Mouse (Mus musculus): Measurements from ENCODE around the gene Cenps.

The Cenps gene

DNA sequence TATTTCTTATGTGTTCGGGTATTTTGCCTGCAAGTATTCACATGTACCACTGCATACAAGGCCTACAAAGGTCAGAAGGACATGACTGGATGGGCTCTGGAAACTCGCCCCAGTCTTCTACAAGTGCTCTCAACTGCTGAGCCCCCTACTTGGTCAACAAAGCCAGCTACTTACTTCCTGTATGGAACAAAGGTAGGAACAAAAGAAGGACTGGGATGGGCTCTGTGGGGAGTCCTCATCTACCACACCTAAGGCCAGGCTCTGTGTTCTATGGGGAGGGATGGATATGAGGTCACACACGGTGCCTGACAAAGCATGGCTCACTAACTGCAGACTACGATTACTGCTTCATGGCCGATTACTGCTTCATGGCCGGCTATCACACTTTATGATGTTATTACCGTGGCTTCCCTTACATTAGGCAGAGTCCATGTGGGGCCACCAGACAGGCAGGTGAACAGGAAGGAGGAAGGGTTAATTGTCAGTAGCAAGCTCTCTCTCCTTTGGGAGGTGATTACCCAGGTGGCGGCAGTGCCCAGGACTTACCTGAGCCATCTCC, 20.1 kb upstream of the Cenps start:
- no peak for DNase-seq (ENCODE audit: low read depth in 2 of 2, low spot score in 2 of 2)

DNA sequence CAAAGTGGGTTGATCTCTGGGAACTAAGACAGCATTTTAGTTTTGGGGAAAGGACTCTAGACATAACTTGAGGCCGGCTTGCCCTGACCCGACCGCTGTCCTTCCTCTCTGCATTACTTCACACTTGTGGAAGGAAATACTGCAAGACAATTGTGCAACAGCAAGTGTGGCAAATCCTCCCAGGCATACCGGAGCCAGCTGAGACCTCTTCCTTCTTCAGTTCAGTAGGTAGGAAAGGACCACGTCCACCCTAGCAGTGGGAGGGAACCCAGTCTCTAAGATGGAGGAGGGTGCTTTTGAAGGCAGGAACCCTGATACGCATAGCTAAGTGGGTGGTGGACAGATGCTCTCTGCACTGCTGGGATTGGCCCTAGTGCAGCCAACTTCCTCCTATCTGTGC, 18.3 kb upstream of the Cenps start:
- DNase-seq (ENCODE audit: low read depth in 2 of 2, low spot score in 2 of 2): no peak

- no peak for DNase-seq (ENCODE audit: low read depth in 2 of 2, low spot score in 2 of 2)
Observed at GRCm38 (mm10) chr4:149154859-149155258, 17.4 kb upstream of the Cenps start.

- DNase-seq (ENCODE audit: low read depth in 2 of 2, low spot score in 2 of 2): no peak
Observed at GRCm38 (mm10) chr4:149150721-149151120, 13.3 kb upstream of the Cenps start.

DNA sequence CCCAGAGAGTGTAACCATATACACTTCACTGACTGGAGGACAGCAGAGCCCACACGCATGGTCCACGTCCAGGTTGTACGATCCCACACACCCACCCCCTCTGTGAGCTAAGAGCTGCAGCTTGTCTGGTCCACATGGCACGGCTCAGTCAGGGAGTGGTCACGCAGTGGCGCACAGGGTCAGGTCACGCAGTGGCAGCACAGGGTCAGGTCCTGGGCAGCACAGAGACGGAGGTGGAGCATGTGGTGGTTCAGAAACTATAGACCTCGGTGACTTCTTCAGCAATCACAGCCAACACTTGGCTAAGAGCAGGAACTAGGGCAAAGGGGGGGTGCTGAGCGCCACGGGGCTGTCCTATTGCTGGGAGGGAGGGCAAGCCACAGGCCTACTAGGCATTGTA, 12.8 kb upstream of the Cenps start:
- no peak for DNase-seq (ENCODE audit: low read depth in 2 of 2, low spot score in 2 of 2)

DNA sequence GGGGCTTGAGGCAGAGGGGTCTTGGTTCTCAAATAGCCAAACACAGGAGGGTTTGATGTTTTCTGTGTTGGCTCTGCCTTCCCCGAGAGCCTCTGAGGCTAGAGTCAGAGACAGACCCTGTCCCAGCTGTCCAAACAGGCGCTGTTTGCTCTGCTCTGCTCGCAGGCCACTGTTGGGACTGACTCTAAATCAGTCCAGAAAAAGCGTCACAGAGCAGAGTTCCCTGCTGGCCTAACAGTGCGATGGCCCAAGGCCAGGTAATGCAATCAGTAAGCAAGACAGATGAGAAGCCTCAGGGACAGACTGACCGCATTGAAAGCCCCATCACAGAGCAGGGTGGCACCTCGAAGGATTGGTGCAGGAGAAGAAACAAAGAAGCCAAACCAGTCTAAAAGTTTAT, 12.2 kb upstream of the Cenps start:
- DNase-seq (ENCODE audit: low read depth in 2 of 2, low spot score in 2 of 2): no peak

- no peak for DNase-seq (ENCODE audit: low read depth in 2 of 2, low spot score in 2 of 2)
Observed at GRCm38 (mm10) chr4:149149196-149149595, 11.8 kb upstream of the Cenps start.

DNA sequence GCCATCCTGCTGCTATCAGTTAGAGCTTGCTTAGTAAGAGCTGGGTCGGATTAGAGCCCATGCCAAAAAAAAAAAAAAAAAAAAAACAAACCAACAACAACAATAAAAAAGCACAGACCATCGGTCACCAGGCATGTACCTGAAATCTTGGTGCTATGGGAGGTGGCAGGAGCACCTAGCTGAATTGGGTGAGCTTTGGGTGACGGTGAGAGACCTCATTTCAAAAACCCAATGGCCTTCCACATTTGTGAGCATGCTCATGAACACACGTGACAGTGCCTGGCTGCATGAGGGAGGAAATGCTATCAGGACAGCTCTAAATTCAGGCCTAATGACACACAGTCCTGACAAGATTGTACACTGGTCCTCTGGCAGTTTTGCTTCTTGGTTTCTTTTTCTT, 10.7 kb upstream of the Cenps start:
- no peak for DNase-seq (ENCODE audit: low read depth in 2 of 2, low spot score in 2 of 2)

GRCm38 (mm10) chr4:149147528-149147927, 10.1 kb upstream of the Cenps start:
- no peak for DNase-seq (ENCODE audit: low read depth in 2 of 2, low spot score in 2 of 2)

DNA sequence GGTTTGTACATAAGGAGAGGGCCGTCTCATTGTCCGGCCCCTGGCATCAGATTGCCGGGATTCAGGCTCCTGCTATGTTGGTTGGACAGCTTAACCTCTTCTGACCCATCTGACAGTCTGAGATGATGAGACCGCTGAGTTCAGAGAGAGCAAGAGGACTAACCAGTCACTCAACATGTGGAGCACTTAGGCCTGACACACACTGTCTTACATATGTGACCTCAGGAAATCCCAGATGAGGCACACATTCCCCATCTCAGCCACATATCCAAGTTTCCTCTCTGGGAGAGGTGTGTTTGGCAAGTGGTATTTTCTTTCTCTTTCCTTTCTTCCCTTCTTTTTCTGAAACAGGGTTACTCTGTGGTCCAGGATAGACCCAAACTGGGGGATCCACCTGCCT, 7.7 kb upstream of the Cenps start:
- no peak for DNase-seq (ENCODE audit: low read depth in 2 of 2, low spot score in 2 of 2)

- peak; percentile 76 to 83 for DNase-seq (ENCODE audit: low read depth in 2 of 2, low spot score in 2 of 2)
Observed at GRCm38 (mm10) chr4:149144459-149144858, 7.0 kb upstream of the Cenps start.

DNA sequence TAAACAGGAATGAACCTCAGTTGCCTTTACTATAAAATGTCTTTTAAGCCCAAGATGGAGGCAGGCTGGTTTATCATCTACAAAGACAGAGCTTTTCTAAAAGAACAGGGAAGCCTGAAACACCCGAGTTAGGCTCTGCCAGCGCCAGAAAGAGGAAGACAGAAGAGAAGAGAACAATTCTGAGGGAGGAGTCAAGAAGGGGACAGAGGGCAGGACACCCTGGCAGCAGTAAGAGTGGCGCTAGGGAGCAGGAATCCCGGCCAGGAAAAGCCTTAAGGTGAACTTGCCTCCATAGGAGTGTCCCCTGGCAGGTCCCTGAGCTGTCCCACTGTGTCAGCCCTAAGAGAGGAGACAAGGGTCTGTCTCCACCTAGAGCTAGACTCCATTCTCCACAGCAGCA, 6.2 kb upstream of the Cenps start:
- no peak for DNase-seq (ENCODE audit: low read depth in 2 of 2, low spot score in 2 of 2)

DNA sequence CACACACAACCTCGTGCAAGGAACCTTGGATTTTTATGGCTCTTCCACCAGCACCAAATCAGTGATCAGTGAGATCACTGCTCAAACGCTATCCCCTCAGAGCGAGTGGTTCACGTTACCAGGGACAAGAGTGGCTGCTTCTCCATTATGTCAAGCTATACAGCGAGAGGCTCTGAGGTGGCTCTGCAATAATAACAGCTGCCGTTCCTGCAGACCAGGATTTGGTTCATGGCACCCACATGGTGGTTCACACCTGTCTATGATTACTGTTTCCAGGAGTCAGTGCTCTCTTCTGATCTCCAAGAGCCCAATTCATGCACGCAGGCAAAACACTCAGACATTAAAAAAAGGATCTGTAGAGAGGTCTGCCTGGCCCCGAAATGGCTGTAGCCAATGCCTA, 1.1 kb upstream of the Cenps start:
- DNase-seq (ENCODE audit: low read depth in 2 of 2, low spot score in 2 of 2): no peak

DNA sequence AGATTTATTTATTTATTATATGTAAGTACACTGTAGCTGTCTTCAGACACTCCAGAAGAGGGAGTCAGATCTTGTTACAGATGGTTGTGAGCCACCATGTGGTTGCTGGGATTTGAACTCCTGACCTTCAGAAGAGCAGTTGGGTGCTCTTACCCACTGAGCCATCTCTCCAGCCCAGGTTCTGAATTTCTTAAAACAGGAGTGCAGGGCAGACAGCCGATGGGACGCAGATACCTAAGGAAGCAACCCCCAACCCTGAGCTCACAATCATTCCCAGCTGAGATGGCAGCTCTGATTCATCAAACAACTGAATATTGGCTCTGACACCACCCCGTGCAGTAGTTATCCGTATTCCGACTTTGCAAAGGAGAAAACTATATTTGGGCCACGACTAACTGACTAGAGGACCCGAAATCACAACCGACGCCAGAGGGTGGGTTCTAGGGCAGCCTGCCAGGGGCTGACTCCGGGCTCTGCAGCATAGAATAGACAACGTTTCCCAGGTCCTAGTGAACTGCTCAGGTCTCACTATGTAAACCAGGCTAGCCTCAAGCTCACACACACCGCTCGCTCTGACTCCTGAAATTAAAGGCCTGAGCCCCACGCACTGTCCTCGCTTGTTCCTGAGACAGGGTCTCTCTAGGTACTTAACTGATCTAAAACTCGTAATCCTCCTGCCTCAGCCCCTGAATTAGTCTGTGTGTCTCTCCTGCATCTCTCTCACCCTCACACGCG, 1.1 kb downstream of the Cenps start:
- no peak for DNase-seq (ENCODE audit: low read depth in 2 of 2, low spot score in 2 of 2)

DNA sequence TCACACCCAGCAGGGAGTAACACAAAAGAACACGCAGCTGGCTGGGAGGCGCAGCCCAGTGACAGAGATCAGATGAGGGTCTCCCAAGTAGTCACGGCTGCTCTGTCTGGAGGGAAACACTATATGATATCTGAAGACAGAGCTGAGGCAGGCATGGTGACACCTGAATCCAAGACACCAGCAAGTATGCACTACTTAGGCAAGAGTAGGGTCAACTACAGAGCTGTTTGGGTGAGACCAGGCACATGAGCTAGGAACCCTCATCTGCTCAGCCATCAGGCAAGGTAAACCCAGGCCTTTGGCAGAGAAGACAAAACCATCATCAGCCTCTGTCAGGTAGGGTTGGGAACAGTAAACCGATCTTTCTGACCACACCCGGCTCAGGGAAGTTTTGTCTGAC, 4.0 kb downstream of the Cenps start:
- no peak for DNase-seq (ENCODE audit: low read depth in 2 of 2, low spot score in 2 of 2)

- no peak for DNase-seq (ENCODE audit: low read depth in 2 of 2, low spot score in 2 of 2)
Observed at GRCm38 (mm10) chr4:149131789-149132565, 5.5 kb downstream of the Cenps start.

DNA sequence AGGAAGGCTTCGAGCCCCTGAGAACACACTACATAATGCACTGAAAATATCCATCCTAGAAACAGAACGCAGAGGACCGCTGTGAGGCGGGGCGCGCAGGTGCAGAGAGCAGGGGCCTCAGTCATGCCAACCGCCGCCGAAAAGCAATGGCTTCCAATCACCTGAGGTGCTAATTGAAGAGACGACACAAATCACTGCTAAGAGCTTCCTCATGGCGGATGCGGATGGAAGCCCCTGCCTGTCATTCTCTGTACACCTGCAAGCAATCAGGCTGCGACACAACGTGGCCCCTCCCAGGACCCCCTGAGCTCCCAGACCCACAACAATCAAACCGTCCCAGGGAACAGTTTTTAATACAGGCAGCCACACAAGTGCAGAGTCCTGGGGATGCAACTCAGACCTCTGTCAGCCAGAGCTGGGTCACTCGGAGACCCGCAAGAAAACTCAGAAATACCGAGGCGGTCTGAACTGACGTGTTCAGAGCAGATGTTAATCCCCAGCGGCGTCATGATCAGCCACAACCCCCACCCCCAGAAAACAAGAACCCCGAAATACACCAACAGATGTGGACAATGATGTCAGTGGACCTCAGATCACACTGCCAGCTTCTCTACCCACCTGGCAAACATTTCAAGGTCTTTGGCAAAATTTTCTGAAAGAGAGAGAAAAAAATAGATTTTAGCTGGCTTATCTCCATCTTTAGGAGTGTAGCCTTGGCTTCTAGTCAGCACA, 6.2 kb downstream of the Cenps start:
- DNase-seq (ENCODE audit: low read depth in 2 of 2, low spot score in 2 of 2): no peak

DNA sequence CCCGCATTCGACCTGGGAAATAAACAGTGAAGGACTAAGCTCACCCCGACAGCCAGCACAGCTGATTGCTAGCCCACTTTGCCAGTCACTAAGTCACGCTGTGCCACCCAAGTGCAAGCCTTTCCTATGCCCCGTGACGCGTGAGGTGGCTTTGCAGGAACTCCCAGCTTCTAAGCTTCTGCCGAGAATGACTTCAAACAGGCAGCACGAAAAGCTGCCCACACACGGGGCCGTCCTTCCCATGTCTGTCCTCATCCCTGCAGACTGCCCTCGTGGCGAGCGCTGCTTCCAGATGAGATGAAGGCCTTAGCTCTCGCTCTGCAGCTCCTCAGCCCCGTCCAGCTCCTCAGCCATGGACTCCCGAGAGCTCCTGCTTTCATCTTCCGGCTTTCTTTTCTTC, 9.0 kb downstream of the Cenps start:
- no peak for DNase-seq (ENCODE audit: low read depth in 2 of 2, low spot score in 2 of 2)

- no peak for DNase-seq (ENCODE audit: low read depth in 2 of 2, low spot score in 2 of 2)
Observed at GRCm38 (mm10) chr4:149126663-149127062, 10.8 kb downstream of the Cenps start, which contains the start of gene Cort. TSS of gene Cort (minus strand) at chr4:149126763.

GRCm38 (mm10) chr4:149126115-149126509, 11.3 kb downstream of the Cenps start:
- DNase-seq (ENCODE audit: low read depth in 2 of 2, low spot score in 2 of 2): no peak

DNA sequence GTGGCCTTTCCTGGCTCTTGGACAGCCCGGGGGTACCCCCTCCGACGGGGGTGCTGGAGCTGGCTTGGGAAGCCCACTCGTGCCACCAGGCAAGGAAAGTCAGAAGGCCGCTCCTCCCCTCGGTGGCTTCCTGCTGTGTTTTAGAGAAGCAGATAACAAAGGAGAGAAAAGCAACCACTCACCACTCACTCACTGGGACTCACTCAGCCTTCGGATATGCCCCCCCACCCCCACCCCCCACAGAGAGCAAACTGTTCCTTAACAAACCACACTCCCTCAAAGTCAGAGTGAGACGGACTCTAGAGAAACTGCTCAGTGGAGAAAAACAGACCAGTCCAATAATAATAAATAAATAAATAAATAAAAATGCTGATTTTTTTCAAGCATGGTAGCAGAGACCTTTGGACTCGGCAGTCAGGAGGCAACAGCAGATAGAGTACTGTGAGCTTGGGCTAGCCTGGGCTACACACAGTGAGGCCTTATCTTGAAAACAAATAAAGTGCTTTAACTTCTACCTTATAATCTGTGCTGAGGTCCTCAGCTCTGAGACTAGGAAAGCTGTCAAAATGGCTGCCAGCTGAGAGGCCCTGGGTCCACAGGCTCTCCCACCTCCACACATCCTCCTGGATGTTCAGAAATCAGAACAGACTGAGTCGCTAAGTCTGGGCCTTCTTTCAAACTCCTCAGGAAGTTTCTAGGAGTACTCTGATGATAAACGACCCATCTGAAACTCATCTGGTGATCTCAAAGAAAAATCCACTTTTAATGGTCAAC, 11.9 kb downstream of the Cenps start:
- no peak for DNase-seq (ENCODE audit: low read depth in 2 of 2, low spot score in 2 of 2)
